Mouse (Mus musculus) retina, adult 2 months (tissue): ENCODE data around the gene Mast1.
"Not testable (repeated sequence)": the region's sequence is repeated elsewhere in the genome, so short reads cannot be mapped to it uniquely, and the experiment has no call there.

Experiments
- DNase-seq: peaks from one replicate; pipeline ENCODE4 v3.0.0-alpha.2; 2012; ENCODE audit warnings: low read depth, low spot score

The Mast1 gene

DNA sequence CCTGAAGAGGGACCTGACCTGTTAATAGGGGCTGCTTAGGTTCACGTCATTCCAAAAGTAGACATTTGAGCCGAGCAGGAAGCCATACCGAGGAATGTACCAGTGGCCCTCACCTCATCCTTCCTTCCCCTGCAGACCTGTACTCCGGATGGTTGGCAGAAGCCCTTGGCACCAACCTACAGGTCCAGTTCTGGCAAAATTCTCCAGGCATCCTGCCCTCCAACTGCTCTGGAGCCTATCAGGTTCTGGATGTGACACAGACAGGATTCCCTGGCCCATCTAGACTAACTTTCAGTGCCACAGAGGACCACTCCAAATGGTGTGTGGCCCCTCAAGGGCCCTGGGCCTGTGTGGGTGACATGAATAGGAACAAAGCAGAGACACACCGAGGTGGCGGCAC lies 26.6 kb downstream of the Mast1 start:
- DNase-seq: no peak

GRCm38 (mm10) chr8:84909949-84910348 lies 27.2 kb downstream of the Mast1 start:
- DNase-seq: no peak

- DNase-seq: no peak
Observed at GRCm38 (mm10) chr8:84909162-84909767, 27.9 kb downstream of the Mast1 start.

DNA sequence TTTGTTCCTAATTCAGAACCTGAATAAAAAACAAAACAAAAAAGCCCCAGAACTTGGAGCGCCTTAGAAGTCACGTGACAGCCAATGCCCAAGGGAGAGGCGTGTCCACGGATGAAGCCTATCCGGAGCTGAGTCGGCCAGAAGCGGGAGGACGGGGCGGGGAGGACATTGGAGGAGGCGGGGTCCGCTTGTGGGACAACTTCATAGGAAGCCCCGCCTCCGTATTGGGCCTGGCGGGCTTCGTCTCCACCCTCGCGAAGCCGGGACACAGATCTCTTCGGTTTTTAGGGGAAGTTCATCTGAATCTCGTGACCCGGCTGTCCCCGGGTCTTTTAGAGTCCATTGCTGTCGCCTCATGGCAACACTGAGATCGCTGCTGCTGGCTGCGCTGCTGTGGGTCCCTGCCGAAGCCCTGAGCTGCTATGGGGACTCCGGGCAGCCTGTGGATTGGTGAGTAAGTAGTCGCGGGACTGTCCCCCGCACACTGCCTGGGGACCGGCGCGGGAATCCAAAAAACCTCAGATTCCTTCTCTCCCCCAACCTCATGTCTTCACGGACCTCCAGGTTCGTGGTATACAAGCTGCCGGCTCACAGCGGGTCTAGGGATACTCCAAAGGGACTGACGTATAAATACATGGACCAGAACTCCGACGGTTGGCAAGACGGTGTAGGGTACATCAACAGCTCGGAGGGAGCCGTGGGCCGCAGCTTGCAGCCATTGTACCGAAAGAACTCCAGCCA lies 28.6 kb downstream of the Mast1 start, which contains the start of gene Dnase2a:
Gene Dnase2a (plus strand): TSS at position 140 of the 741 bp plus-strand sequence.
- DNase-seq: peak; percentile 64

DNA sequence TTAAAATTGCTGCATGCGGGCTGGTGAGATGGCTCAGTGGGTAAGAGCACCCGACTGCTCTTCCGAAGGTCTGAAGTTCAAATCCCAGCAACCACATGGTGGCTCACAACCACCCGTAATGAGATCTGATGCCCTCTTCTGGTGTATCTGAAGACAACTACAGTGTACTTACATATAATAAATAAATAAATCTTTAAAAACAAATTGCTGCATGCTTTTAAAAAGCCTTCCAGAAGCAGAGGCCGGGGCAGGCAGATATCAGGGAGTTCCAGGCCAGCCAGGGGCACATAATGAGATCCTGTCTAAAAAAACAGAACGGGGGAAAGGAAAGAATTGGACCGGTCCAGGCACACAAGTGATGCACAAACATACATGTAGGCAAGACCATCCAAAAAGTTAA lies 29.2 kb downstream of the Mast1 start:
- not testable (repeated sequence) for DNase-seq

- DNase-seq: no peak
Observed at GRCm38 (mm10) chr8:84907493-84907892, 29.7 kb downstream of the Mast1 start.

- DNase-seq: no peak
Observed at GRCm38 (mm10) chr8:84907037-84907436, 30.1 kb downstream of the Mast1 start.

DNA sequence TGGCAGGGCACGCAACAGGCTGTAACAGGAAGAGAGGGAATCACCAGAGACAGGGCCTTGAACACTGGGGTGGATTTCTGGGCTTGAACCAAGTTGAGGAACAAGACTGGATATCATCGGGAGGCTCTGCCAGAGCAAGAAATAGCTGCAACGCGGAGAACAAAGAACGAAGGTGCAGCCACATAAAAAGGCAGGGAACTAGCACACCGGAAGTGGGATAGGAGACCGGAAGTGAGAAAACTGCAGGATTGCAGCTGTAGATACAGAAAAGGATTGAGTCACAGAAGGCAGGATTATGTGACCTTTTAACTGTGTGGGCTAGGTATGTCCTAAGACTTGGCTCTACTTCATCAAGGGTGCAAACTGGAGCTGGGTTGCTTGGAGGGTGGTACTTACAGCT lies 32.8 kb downstream of the Mast1 start:
- no peak for DNase-seq

GRCm38 (mm10) chr8:84902920-84903661 lies 34.1 kb downstream of the Mast1 start:
- DNase-seq: peak; percentile 50

- DNase-seq: no peak
Observed at GRCm38 (mm10) chr8:84902367-84902919, 34.7 kb downstream of the Mast1 start.

DNA sequence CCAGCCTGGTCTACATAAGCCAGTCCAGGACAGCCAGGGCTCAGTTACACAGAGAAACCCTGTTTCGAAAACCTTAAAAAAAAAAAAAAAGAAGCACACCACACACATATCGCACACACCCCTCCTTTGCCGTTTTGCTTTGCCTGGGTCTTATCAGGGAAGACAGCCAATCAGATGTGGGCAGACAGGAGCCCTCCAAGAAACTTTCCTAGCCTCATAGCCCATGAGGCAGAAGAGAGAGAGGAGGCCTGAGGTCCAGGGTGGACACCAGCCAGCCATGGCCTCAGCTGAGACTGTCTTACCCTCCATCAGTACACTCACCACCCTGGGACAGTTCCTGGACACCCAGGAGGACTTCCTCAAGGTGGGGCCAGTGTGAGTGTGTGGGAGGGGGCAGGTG lies 35.4 kb downstream of the Mast1 start, which contains the start of gene Klf1:
Gene Klf1 (plus strand): TSS at position 177 of the 400 bp plus-strand sequence.
- no peak for DNase-seq

- no peak for DNase-seq
Observed at GRCm38 (mm10) chr8:84901071-84901470, 36.1 kb downstream of the Mast1 start.

DNA sequence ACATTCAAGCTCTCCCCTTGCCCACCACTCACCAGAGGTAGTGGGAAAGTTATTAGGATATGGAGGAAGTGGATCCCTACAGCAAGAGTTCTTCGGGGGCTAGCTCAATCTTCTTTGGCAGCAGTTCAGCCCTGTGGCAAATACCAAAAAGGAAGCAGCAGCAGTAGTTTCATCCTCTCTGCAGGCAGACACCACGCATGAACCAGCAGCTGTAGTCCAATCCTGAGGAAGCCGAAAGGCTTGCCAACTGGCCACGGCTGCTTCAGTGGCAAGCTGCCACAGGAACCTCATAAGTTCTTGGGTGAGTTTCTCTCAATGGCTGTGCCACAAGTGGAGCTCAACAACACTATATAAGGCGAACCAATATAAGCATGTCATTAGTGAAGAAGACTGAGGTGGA lies 41.2 kb downstream of the Mast1 start:
- no peak for DNase-seq

GRCm38 (mm10) chr8:84893709-84894134 lies 43.4 kb downstream of the Mast1 start, which contains the start of gene Gcdh:
Gene Gcdh (minus strand): TSS chr8:84893921.
- DNase-seq: peak; percentile 84

GRCm38 (mm10) chr8:84892993-84893708 lies 44.0 kb downstream of the Mast1 start:
- DNase-seq: no peak

- no peak for DNase-seq
Observed at GRCm38 (mm10) chr8:84889141-84889540, 48.0 kb downstream of the Mast1 start.

DNA sequence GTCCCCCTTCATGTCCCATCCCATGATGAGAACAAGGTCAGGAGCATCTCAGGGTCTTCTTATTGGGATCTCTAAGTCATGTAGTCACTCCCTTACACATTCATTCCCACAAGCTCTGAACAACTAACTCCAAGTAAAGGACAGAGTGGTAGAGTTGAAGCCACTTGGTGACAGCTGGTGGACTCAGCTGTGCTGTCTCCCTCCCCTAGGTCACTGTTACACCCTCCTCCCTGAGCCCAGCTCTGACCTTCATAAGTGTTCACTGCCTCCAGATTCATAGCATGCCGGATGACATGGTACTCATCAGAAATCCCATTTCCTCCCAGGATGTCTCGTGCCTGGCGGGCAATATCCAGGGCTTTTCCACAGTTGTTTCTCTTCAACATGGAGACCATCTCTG lies 48.9 kb downstream of the Mast1 start:
- no peak for DNase-seq

- no peak for DNase-seq
Observed at GRCm38 (mm10) chr8:84884728-84885127, 52.4 kb downstream of the Mast1 start.

- DNase-seq: no peak
Observed at GRCm38 (mm10) chr8:84878915-84879314, 58.2 kb downstream of the Mast1 start.

- no peak for DNase-seq
Observed at GRCm38 (mm10) chr8:84877297-84878035, 59.7 kb downstream of the Mast1 start.

GRCm38 (mm10) chr8:84874339-84874738 lies 62.8 kb downstream of the Mast1 start:
- DNase-seq: no peak
